Mouse (Mus musculus): Measurements from ENCODE around the gene Gpr33. TPM values are rescaled to one million over a fixed set of nuclear protein-coding genes. Genes with fewer than 3 reads are reported as not detected.
A peak's percentile ranks its signal among the peaks of the same experiment; 100 is the strongest.

Gpr33 gene
- total RNA-seq, 1 experiment, result not detected

DNA sequence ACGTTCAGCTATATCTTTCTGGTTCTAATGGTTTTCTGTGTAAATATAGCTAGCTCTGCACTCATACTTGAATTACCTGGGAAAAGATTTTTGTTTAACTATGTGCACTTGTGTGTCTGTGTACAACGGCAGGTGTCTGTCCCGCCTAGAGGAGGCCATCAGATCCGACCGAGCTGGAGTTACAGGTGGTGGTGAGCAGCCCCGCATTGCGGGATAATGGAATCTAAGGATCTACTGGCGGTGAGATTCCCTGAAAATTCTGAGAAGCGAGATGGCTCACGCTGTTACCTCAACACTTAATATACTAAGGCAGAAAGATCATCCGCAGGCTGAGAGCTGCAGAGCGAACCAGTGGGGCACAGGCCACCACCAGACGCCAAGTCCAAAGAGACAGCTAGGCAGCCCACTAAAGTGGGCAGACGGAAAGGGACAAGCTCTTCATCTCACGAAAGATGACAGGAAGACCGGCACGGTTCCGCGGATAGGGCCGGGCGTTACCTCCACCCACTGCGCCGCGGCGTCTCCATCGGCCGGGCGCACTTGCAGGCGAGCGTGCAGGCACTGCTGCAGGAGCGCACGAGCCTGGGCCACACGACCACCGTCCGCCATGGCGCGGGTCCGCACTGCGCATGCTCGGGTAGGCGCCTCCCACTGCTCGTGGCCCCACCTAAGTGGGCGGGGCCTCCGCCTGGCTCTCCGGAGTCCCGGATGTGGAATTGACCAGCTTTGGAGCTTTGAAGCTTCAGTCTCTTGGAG, 21.8 kb downstream of the Gpr33 start, which contains the start of gene Dtd2:
Dtd2 (minus strand) TSS at position 625 of the 756 bp plus-strand sequence.
- DNase-seq (ENCODE audit: low read depth, low spot score), result peak; percentile 76
- Histone ChIP-seq H3K9ac (ENCODE audit: insufficient read depth, low read depth, low read length, poor library complexity, severe bottlenecking) (peak within 1 kb of the TSS; percentile 97), H3K4me1 (ENCODE audit: control insufficient read depth in 2 of 2, insufficient read depth in 2 of 2, low read length in 2 of 2, poor library complexity in 1 of 2) (0 out of 4 replicates have a peak, but pooled peaks cover 0 to 4% of the 10 kb centered on the region in 2 experiments), H3K36me3 (ENCODE audit: control insufficient read depth, insufficient read depth, low read length, poor library complexity, severe bottlenecking) (peaks cover 3% of the 10 kb centered on the region; the same call in 1 of the 2 replicates), H3K9me3 (ENCODE audit: control insufficient read depth, insufficient read depth, low read depth, low read length) (no peaks in the 10 kb centered on the region), H3K27ac (ENCODE audit: insufficient read depth, low read depth, low read length, poor library complexity, severe bottlenecking) (peak within 1 kb of the TSS; percentile 47; the same call in 1 of the 2 replicates), H3K4me3 (ENCODE audit: insufficient read depth in 1 of 2, low read depth in 1 of 2, low read length in 2 of 2, poor library complexity in 1 of 2, severe bottlenecking in 1 of 2) (peak within 1 kb of the TSS; percentile 86 to 97)
- TF ChIP-seq CHD2 (IDR thresholded peaks at IDR 0.05; ENCODE audit: low read depth, low read length), result no peak
- TF ChIP-seq ZNF384 (IDR thresholded peaks at IDR 0.05; ENCODE audit: low read depth, low read length), result no peak
- TF ChIP-seq MAFK (IDR thresholded peaks at IDR 0.05; ENCODE audit: insufficient read depth, low read depth, low read length), result no peak
- peak; percentile 25; the same call in 1 of the 2 replicates for TF ChIP-seq HCFC1 (IDR thresholded peaks at IDR 0.05; ENCODE audit: borderline replicate concordance, insufficient read depth, low read length)
- no peak for TF ChIP-seq ZC3H11A (IDR thresholded peaks at IDR 0.05; ENCODE audit: borderline replicate concordance, low read depth, low read length)
- in situ Hi-C loops (cut with MboI; ENCODE audit: low sequenced_read_pairs in 2 of 2, unreplicated experiment in 2 of 2), result no loop called here

DNA sequence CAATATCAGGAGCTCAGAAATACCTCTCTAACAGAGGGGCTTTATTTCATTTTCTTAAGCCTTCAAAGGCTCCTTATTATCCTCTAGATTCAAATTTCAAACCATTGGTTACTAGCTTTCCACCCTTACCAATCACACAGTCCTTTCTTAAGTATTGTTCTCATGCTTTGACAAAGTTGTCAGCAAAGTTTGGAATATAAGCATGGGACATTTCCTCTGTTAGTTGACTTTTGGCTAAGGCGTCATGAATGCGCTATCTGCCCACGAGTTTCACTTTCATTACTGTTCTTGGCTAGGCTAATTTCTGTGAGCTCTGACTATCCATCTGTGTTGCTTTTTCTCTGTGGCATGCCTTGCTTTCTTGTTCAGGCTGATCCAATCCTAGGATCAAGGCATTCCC, 25.1 kb downstream of the Gpr33 start:
- DNase-seq (ENCODE audit: low read depth, low spot score), result no peak
- Histone ChIP-seq H3K4me1 (ENCODE audit: control insufficient read depth in 2 of 2, insufficient read depth in 2 of 2, low read length in 2 of 2, poor library complexity in 1 of 2) (0 out of 4 replicates have a peak, but pooled peaks cover 0 to 4% of the 10 kb centered on the region in 2 experiments), H3K9me3 (ENCODE audit: control insufficient read depth, insufficient read depth, low read depth, low read length) (no peaks in the 10 kb centered on the region), H3K9ac (ENCODE audit: insufficient read depth, low read depth, low read length, poor library complexity, severe bottlenecking) (no peak overlapping the region), H3K4me3 (ENCODE audit: insufficient read depth in 1 of 2, low read depth in 1 of 2, low read length in 2 of 2, poor library complexity in 1 of 2, severe bottlenecking in 1 of 2) (no peak overlapping the region), H3K36me3 (ENCODE audit: control insufficient read depth, insufficient read depth, low read length, poor library complexity, severe bottlenecking) (peaks cover 12% of the 10 kb centered on the region), H3K27ac (ENCODE audit: insufficient read depth, low read depth, low read length, poor library complexity, severe bottlenecking) (no peak overlapping the region)
- in situ Hi-C loops (cut with MboI; ENCODE audit: low sequenced_read_pairs in 2 of 2, unreplicated experiment in 2 of 2), result no loop called here
- TF ChIP-seq CHD2 (IDR thresholded peaks at IDR 0.05; ENCODE audit: low read depth, low read length) (no peak), HCFC1 (IDR thresholded peaks at IDR 0.05; ENCODE audit: borderline replicate concordance, insufficient read depth, low read length) (no peak), ZC3H11A (IDR thresholded peaks at IDR 0.05; ENCODE audit: borderline replicate concordance, low read depth, low read length) (no peak), ZNF384 (IDR thresholded peaks at IDR 0.05; ENCODE audit: low read depth, low read length) (no peak), MAFK (IDR thresholded peaks at IDR 0.05; ENCODE audit: insufficient read depth, low read depth, low read length) (no peak)

DNA sequence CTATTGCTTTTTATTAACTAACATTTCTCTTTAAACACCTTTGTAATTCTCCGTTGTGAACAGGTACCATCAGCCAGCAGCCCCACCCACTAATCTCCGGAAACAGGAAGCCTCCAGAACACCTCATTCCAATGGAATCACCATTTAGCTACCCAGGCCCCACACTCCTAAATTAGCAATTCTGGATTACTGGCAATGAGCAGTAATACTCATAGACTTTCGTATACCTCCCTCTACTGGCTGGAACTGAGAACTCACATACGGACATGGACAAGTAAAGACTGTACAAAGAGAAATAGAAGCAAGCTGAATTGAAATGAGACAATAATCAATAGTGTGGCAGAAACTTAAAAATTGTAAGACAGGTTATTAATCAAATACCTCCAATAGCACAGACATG, 26.3 kb downstream of the Gpr33 start:
- no peaks in the 10 kb centered on the region for H3K9me3 ChIP-seq (ENCODE audit: control insufficient read depth, insufficient read depth, low read depth, low read length)
- in situ Hi-C loops (cut with MboI; ENCODE audit: low sequenced_read_pairs in 2 of 2, unreplicated experiment in 2 of 2), result no loop called here
- TF ChIP-seq CHD2 (IDR thresholded peaks at IDR 0.05; ENCODE audit: low read depth, low read length) (no peak), ZC3H11A (IDR thresholded peaks at IDR 0.05; ENCODE audit: borderline replicate concordance, low read depth, low read length) (peak; percentile 26; the same call in 1 of the 2 replicates)
- no peak overlapping the region for H3K4me3 ChIP-seq (ENCODE audit: insufficient read depth in 1 of 2, low read depth in 1 of 2, low read length in 2 of 2, poor library complexity in 1 of 2, severe bottlenecking in 1 of 2)
- H3K27ac ChIP-seq (ENCODE audit: insufficient read depth, low read depth, low read length, poor library complexity, severe bottlenecking), result no peak overlapping the region
- 0 out of 4 replicates have a peak, but pooled peaks cover 0 to 4% of the 10 kb centered on the region in 2 experiments for H3K4me1 ChIP-seq (ENCODE audit: control insufficient read depth in 2 of 2, insufficient read depth in 2 of 2, low read length in 2 of 2, poor library complexity in 1 of 2)
- peak; percentile 29 for DNase-seq (ENCODE audit: low read depth, low spot score)
- peaks cover 14% of the 10 kb centered on the region for H3K36me3 ChIP-seq (ENCODE audit: control insufficient read depth, insufficient read depth, low read length, poor library complexity, severe bottlenecking)
- no peak overlapping the region for H3K9ac ChIP-seq (ENCODE audit: insufficient read depth, low read depth, low read length, poor library complexity, severe bottlenecking)

DNA sequence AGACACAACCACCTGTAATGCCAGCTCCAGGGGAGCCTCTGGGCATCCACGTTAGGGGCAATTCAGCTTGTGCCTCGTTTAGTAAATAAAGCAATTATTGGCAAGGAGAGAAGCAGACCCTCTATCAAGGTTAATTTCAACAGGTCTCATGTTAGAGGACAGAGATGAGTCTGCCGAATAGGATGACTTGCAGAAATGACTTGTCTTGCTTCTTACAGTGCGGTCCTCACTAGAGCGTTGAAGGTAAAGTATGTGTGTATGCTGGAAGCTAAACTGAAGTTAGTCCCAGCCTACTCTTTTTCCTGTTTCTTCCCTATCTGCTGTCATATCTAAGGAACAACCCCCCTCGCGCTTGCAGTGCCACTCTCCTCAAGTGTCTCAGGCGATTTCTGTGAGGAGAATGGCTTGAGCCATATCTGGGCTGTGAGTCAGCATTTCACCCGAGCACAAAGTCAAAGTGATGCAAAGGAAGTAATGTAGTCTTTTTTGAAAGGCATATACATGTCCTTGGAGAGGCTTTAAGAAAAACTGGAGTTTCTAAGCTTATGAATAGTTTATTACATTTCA, 29.4 kb downstream of the Gpr33 start:
- Histone ChIP-seq H3K9ac (ENCODE audit: insufficient read depth, low read depth, low read length, poor library complexity, severe bottlenecking) (no peak overlapping the region), H3K4me3 (ENCODE audit: insufficient read depth in 1 of 2, low read depth in 1 of 2, low read length in 2 of 2, poor library complexity in 1 of 2, severe bottlenecking in 1 of 2) (no peak overlapping the region), H3K36me3 (ENCODE audit: control insufficient read depth, insufficient read depth, low read length, poor library complexity, severe bottlenecking) (peaks cover 10% of the 10 kb centered on the region), H3K9me3 (ENCODE audit: control insufficient read depth, insufficient read depth, low read depth, low read length) (no peaks in the 10 kb centered on the region), H3K27ac (ENCODE audit: insufficient read depth, low read depth, low read length, poor library complexity, severe bottlenecking) (no peak overlapping the region), H3K4me1 (ENCODE audit: control insufficient read depth in 2 of 2, insufficient read depth in 2 of 2, low read length in 2 of 2, poor library complexity in 1 of 2) (no peaks in the 10 kb centered on the region)
- TF ChIP-seq MAFK (IDR thresholded peaks at IDR 0.05; ENCODE audit: insufficient read depth, low read depth, low read length), result no peak
- TF ChIP-seq ZC3H11A (IDR thresholded peaks at IDR 0.05; ENCODE audit: borderline replicate concordance, low read depth, low read length), result no peak
- TF ChIP-seq ZNF384 (IDR thresholded peaks at IDR 0.05; ENCODE audit: low read depth, low read length), result no peak
- TF ChIP-seq HCFC1 (IDR thresholded peaks at IDR 0.05; ENCODE audit: borderline replicate concordance, insufficient read depth, low read length), result no peak
- TF ChIP-seq CHD2 (IDR thresholded peaks at IDR 0.05; ENCODE audit: low read depth, low read length), result no peak
- no peak for DNase-seq (ENCODE audit: low read depth, low spot score)
- in situ Hi-C loops (cut with MboI; ENCODE audit: low sequenced_read_pairs in 2 of 2, unreplicated experiment in 2 of 2), result no loop called here

Data from ES-E14 (cell line).